Mouse (Mus musculus) intestine, embryonic 14.5 days (tissue): Measurements from ENCODE around the gene Wnt2b. TPM values are rescaled to one million over a fixed set of nuclear protein-coding genes. Genes with fewer than 3 reads are reported as not detected.

Experiments used
- polyA plus RNA-seq: library from polyadenylated mRNA; unstranded; fragments of >200 nt; fragmentation: Nextera tagmentation; extraction: Ambion mirVana; gene quantifications from 2 replicates; pipeline ENCODE4 v1.2.1, GENCODE M21; 2014

Gene Wnt2b
- polyA plus RNA-seq, 1 experiment from 2014 or later = 1.9 TPM

Other genes starting within 250 kb of the Wnt2b start
- 2.1 and 3.1 TPM in 2 replicates for gene Ppm1j, start 180.9 kb downstream of the Wnt2b start, polyA plus RNA-seq
- gene Fam19a3, start 180.1 kb downstream of the Wnt2b start, polyA plus RNA-seq = 0.04 and 0.11 TPM in 2 replicates
- gene Rhoc, start 173.5 kb downstream of the Wnt2b start, polyA plus RNA-seq = 166 and 184 TPM in 2 replicates
- 83.6 and 94.5 TPM in 2 replicates for gene Mov10, start 143.4 kb downstream of the Wnt2b start, polyA plus RNA-seq
- gene St7l, start 97.9 kb downstream of the Wnt2b start, polyA plus RNA-seq = 33.1 and 34.6 TPM in 2 replicates
- 194 and 209 TPM in 2 replicates for gene Capza1, start 97.4 kb downstream of the Wnt2b start, polyA plus RNA-seq
- 23.6 and 31.1 TPM in 2 replicates for gene Cttnbp2nl, start 91.2 kb upstream of the Wnt2b start, polyA plus RNA-seq
- gene 4930564D02Rik, start 104.9 kb upstream of the Wnt2b start, polyA plus RNA-seq = not detected in 2 replicates